Mouse (Mus musculus): ENCODE measurements around the gene Olfr1200.

- TF ChIP-seq POLR2A (IDR thresholded peaks at IDR 0.05; ENCODE audit: extremely low read depth, insufficient read depth, low read length) (no peak), CTCF (IDR thresholded peaks at IDR 0.05; ENCODE audit: extremely low read depth, insufficient read depth, low read length) (no peak)
These were observed 22.4 kb upstream of the Olfr1200 start, which contains the start of gene Olfr1201 for GRCm38 (mm10) chr2:88792736-88793135.

Data from cortical plate, adult 2 months (tissue).